ENCODE assay signal across 23 mouse cellular contexts in the genomic region with DNA sequence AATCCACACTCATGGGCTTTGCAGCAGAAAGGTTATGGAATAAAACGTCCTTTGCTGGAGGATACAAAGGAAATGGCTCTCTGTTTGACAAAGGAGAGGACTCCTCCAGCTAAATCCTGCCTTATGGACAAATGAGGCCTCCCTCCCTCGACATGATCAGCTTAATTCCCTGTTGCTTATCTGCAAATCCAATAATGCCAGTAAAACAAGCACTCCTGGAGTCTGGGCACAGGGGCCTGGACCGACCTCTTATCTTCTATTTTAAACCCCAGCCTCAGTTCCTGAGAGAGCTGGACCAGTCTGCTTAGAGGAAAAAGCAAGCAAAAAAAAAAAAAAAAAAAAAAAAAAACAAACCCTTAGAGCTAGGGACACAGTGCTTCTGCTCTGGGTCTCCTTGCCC. TPM values are rescaled to one million over a fixed set of nuclear protein-coding genes. Genes with fewer than 3 reads are reported as not detected.
DNase-seq lines count a peak whose midpoint lies in the region; ATAC-seq lines count a peak whose summit lies in the region.
"Had no signal": no experiment of that assay in that cellular context is flagged by ENCODE, and none has a peak within 500 bp of the region (broad histone marks: within the 10 kb centered on the region; RNA-seq: fewer than 3 reads in every experiment).

No protein-coding gene starts in this region.

- no peak overlapping the region for H3K4me3 ChIP-seq in midbrain, embryonic 13.5 days (replicated peaks)
- no peak overlapping the region for H3K4me3 ChIP-seq in midbrain, embryonic 10.5 days
- H3K4me3 ChIP-seq: forebrain, embryonic 10.5 days; forebrain, embryonic 13.5 days; hindbrain, embryonic 10.5 days; hindbrain, embryonic 13.5 days had no signal

- H3K9ac ChIP-seq in midbrain, embryonic 13.5 days (replicated peaks) = no peak overlapping the region
- H3K9ac ChIP-seq: forebrain, embryonic 13.5 days; hindbrain, embryonic 13.5 days had no signal

- peak overlapping the region; percentile 22; the same call in 1 of the 2 replicates for H3K27ac ChIP-seq in midbrain, embryonic 13.5 days
- H3K27ac ChIP-seq in midbrain, embryonic 10.5 days (replicated peaks) = no peak overlapping the region
- H3K27ac ChIP-seq: forebrain, embryonic 10.5 days; forebrain, embryonic 13.5 days; hindbrain, embryonic 10.5 days; hindbrain, embryonic 13.5 days had no signal

- H3K4me1 ChIP-seq in midbrain, embryonic 13.5 days (replicated peaks) = no peaks in the 10 kb centered on the region
- H3K4me1 ChIP-seq in midbrain, embryonic 10.5 days = peaks cover 9% of the 10 kb centered on the region
- H3K4me1 ChIP-seq: forebrain, embryonic 10.5 days; forebrain, embryonic 13.5 days; hindbrain, embryonic 10.5 days; hindbrain, embryonic 13.5 days had no signal

- H3K27me3 ChIP-seq in midbrain, embryonic 13.5 days = peaks cover 14% of the 10 kb centered on the region; the same call in 1 of the 2 replicates
- peaks cover 57% of the 10 kb centered on the region for H3K27me3 ChIP-seq in midbrain, embryonic 10.5 days (ENCODE audit: low read depth, poor library complexity, severe bottlenecking)
- H3K27me3 ChIP-seq: forebrain, embryonic 13.5 days had no signal

- H3K9me3 ChIP-seq in midbrain, embryonic 13.5 days = no peaks in the 10 kb centered on the region
- H3K9me3 ChIP-seq in midbrain, embryonic 10.5 days (replicated peaks) = no peaks in the 10 kb centered on the region
- H3K9me3 ChIP-seq: forebrain, embryonic 10.5 days; forebrain, embryonic 13.5 days; hindbrain, embryonic 10.5 days; hindbrain, embryonic 13.5 days had no signal

- no peak for ATAC-seq in midbrain, embryonic 13.5 days
- ATAC-seq: forebrain, embryonic 13.5 days; forebrain, embryonic 16.5 days; hindbrain, embryonic 16.5 days; Patski had no signal

- DNase-seq in adrenal gland, adult 2 months = peak; percentile 26
- DNase-seq in adrenal gland, postnatal 10 days = no peak
- DNase-seq in midbrain, embryonic 10.5 days (ENCODE audit: low spot score) = no peak
- DNase-seq in retina, adult 2 months (ENCODE audit: low read depth, low spot score) = peak; percentile 61
- DNase-seq in retina, embryonic 14.5 days (ENCODE audit: low spot score) = no peak
- DNase-seq in testis, postnatal 14 days (ENCODE audit: low spot score) = no peak
- DNase-seq in right cerebral cortex, postnatal 4 days = no peak
- DNase-seq: adrenal gland, postnatal 25 days; cerebellum, adult 18-20 months; cerebellum, adult 9-10 months; cerebellum, postnatal 14 days; gastrocnemius, postnatal 10 days; heart, adult 11 months; heart, postnatal 36 days had no signal

- no peaks in the 10 kb centered on the region for H3K36me3 ChIP-seq in midbrain, embryonic 13.5 days
- no peaks in the 10 kb centered on the region for H3K36me3 ChIP-seq in midbrain, embryonic 10.5 days
- H3K36me3 ChIP-seq: forebrain, embryonic 10.5 days; hindbrain, embryonic 10.5 days; hindbrain, embryonic 13.5 days had no signal

- 4% methylated on average over 3 of the region's 3 CpGs for WGBS in midbrain, embryonic 13.5 days
- 5% methylated on average over 3 of the region's 3 CpGs for WGBS in midbrain, embryonic 10.5 days

- H3K4me2 ChIP-seq in midbrain, embryonic 13.5 days (replicated peaks) = no peak overlapping the region
- H3K4me2 ChIP-seq: forebrain, embryonic 13.5 days; heart, embryonic 11.5 days; hindbrain, embryonic 13.5 days had no signal

RNA-seq across cellular contexts. Expression of gene Tub, which starts 53.5 kb away (rescaled TPM):
- 10 to 100 TPM; 25.9 to 41.5 TPM for total RNA-seq in adrenal gland, adult 2 months (2021)
- 13.1 and 26.2 TPM in 2 replicates for polyA plus RNA-seq in adrenal gland, adult 2 months (2012; rRNA removed)
- total RNA-seq in adrenal gland, postnatal 10 days (2021) = 10 to 100 TPM; 20.7 to 27.5 TPM
- polyA plus RNA-seq in midbrain, embryonic 13.5 days (2015; fragmentation: Nextera tagmentation; extraction: Ambion mirVana) = 37.9 and 40.9 TPM in 2 replicates
- polyA plus RNA-seq in midbrain, embryonic 10.5 days (2016; fragmentation: Nextera tagmentation; extraction: Ambion mirVana) = 5.4 and 8.9 TPM in 2 replicates

Comparison
In these comparisons a context has a peak if more than half of its experiments do, and no peak if none do; other contexts are left out.
1. DNase-seq: peak in adrenal gland, adult 2 months (single experiment) and retina, adult 2 months (single experiment); none in adrenal gland, postnatal 10 days (single experiment), midbrain, embryonic 10.5 days (single experiment), retina, embryonic 14.5 days (single experiment), testis, postnatal 14 days (single experiment) and right cerebral cortex, postnatal 4 days (single experiment).